Mouse (Mus musculus): ENCODE measurements around the gene Ap5b1. TPM values are rescaled to one million over a fixed set of nuclear protein-coding genes. Genes with fewer than 3 reads are reported as not detected.

Ap5b1 gene
- polyA plus RNA-seq, 1 experiment from 2014 or later = 2.6 TPM

GRCm38 (mm10) chr19:5544031-5544430 is 23.8 kb upstream of the Ap5b1 start:
- H3K9ac ChIP-seq (replicated peaks; ENCODE audit: low read depth, low read length) = no peak overlapping the region
- no peak for ATAC-seq (ENCODE audit: low read depth)
- no peaks in the 10 kb centered on the region for H3K27me3 ChIP-seq (ENCODE audit: control insufficient read depth, insufficient read depth, low read length)
- no peak overlapping the region for H3K4me3 ChIP-seq (ENCODE audit: low read depth, low read length)
- no peaks in the 10 kb centered on the region for H3K36me3 ChIP-seq (ENCODE audit: control insufficient read depth, insufficient read depth, low read length)
- H3K9me3 ChIP-seq (ENCODE audit: control insufficient read depth, low read length) = no peaks in the 10 kb centered on the region
- no peaks in the 10 kb centered on the region for H3K4me1 ChIP-seq (ENCODE audit: control insufficient read depth, insufficient read depth, low read length)
- no peak overlapping the region for H3K4me2 ChIP-seq (ENCODE audit: low read depth, low read length)
- 53% methylated on average over 11 of the region's 11 CpGs for WGBS
- no peak overlapping the region for H3K27ac ChIP-seq (ENCODE audit: low read depth, low read length)

DNA sequence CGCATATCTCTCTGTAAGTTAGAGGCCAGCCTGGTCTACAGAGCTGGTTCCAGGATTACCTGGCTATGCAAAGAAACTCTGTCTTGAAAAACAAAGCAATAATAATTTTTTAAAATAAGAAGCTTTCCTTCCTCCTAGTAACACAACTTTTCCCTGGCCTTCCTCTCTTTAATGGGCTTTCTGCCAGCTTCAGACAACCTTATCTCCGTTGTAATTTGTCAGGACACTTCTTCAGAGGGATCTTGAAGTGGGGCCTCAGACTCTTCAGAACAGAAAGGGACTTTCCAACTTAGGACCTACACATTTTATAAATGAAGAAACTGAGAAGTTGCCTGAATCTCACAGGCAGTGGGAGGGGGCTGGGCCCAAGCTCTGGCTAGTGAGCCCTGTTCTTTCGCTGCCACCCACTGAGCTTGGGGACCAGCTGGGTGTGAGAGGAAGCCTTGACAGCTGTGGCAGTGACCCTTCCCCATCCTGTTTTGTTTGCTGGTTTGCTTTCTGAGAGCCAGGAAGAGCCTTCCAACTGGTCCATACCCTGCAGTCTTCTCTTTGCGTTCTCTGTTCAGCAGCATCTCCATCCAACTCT is 20.3 kb upstream of the Ap5b1 start:
- ATAC-seq (ENCODE audit: low read depth) = no peak
- no peak overlapping the region for H3K27ac ChIP-seq (ENCODE audit: low read depth, low read length)
- no peak overlapping the region for H3K4me3 ChIP-seq (ENCODE audit: low read depth, low read length)
- no peak overlapping the region for H3K4me2 ChIP-seq (ENCODE audit: low read depth, low read length)
- WGBS = 82% methylated on average over 4 of the region's 4 CpGs
- no peaks in the 10 kb centered on the region for H3K36me3 ChIP-seq (ENCODE audit: control insufficient read depth, insufficient read depth, low read length)
- H3K4me1 ChIP-seq (ENCODE audit: control insufficient read depth, insufficient read depth, low read length) = no peaks in the 10 kb centered on the region
- H3K9ac ChIP-seq (replicated peaks; ENCODE audit: low read depth, low read length) = no peak overlapping the region
- no peaks in the 10 kb centered on the region for H3K9me3 ChIP-seq (ENCODE audit: control insufficient read depth, low read length)
- H3K27me3 ChIP-seq (ENCODE audit: control insufficient read depth, insufficient read depth, low read length) = no peaks in the 10 kb centered on the region

GRCm38 (mm10) chr19:5553802-5554201 is 14.0 kb upstream of the Ap5b1 start:
- H3K36me3 ChIP-seq (ENCODE audit: control insufficient read depth, insufficient read depth, low read length) = no peaks in the 10 kb centered on the region
- no peaks in the 10 kb centered on the region for H3K9me3 ChIP-seq (ENCODE audit: control insufficient read depth, low read length)
- H3K4me2 ChIP-seq (ENCODE audit: low read depth, low read length) = no peak overlapping the region
- H3K9ac ChIP-seq (replicated peaks; ENCODE audit: low read depth, low read length) = no peak overlapping the region
- no peak for ATAC-seq (ENCODE audit: low read depth)
- 52% methylated on average over 8 of the region's 8 CpGs for WGBS
- no peak overlapping the region for H3K4me3 ChIP-seq (ENCODE audit: low read depth, low read length)
- no peak overlapping the region for H3K27ac ChIP-seq (ENCODE audit: low read depth, low read length)
- H3K4me1 ChIP-seq (ENCODE audit: control insufficient read depth, insufficient read depth, low read length) = no peaks in the 10 kb centered on the region
- peaks cover 19% of the 10 kb centered on the region for H3K27me3 ChIP-seq (ENCODE audit: control insufficient read depth, insufficient read depth, low read length)

DNA sequence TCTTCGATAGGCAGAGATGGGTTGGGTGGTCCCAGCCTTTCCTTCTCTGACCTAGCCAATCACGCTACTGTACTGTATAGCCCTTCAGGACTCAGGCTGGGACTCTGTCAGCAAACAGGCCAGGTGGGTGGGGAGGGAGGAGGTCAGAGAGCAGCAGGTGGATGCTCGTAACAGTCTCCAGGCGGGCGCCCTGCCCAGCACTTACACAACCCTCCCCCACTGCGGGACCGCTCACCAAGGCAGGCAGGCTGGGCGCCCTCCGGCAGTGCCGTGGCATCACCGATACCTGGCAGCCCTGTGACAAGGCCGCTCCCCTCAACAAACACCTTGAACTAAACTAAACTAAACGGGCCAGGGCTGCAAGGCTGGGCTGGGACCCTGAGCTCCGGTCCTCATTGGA is 13.6 kb upstream of the Ap5b1 start:
- H3K9ac ChIP-seq (replicated peaks; ENCODE audit: low read depth, low read length) = no peak overlapping the region
- ATAC-seq (ENCODE audit: low read depth) = no peak
- H3K4me3 ChIP-seq (ENCODE audit: low read depth, low read length) = no peak overlapping the region
- H3K4me1 ChIP-seq (ENCODE audit: control insufficient read depth, insufficient read depth, low read length) = no peaks in the 10 kb centered on the region
- no peaks in the 10 kb centered on the region for H3K9me3 ChIP-seq (ENCODE audit: control insufficient read depth, low read length)
- no peak overlapping the region for H3K4me2 ChIP-seq (ENCODE audit: low read depth, low read length)
- peaks cover 23% of the 10 kb centered on the region for H3K27me3 ChIP-seq (ENCODE audit: control insufficient read depth, insufficient read depth, low read length)
- H3K27ac ChIP-seq (ENCODE audit: low read depth, low read length) = no peak overlapping the region
- H3K36me3 ChIP-seq (ENCODE audit: control insufficient read depth, insufficient read depth, low read length) = no peaks in the 10 kb centered on the region
- whole genome bisulfite sequencing = 81% methylated on average over 14 of the region's 14 CpGs

DNA sequence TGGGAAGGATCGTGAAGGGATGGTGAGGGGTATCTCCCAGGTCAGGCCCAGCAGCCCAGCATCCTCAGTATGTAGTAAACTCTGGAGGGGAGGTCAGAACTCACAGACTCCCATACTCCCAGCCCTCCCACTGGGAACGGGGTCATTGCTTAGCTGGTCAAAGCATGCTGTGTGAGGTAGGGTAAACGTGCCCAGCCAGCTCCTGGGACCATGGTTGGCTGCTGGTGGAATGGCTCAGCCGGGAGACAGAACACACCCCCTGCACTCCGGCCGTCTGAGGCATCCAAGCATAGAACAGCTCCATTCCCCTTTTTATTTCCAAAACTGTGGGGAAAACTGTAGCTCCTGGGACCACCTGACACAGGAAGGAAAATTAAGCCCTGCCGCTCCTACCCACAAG is 9.7 kb upstream of the Ap5b1 start:
- Histone ChIP-seq H3K9me3 (ENCODE audit: control insufficient read depth, low read length) (no peaks in the 10 kb centered on the region), H3K4me1 (ENCODE audit: control insufficient read depth, insufficient read depth, low read length) (peaks cover 12% of the 10 kb centered on the region), H3K4me2 (ENCODE audit: low read depth, low read length) (no peak overlapping the region), H3K4me3 (ENCODE audit: low read depth, low read length) (no peak overlapping the region), H3K9ac (replicated peaks; ENCODE audit: low read depth, low read length) (no peak overlapping the region), H3K36me3 (ENCODE audit: control insufficient read depth, insufficient read depth, low read length) (no peaks in the 10 kb centered on the region), H3K27me3 (ENCODE audit: control insufficient read depth, insufficient read depth, low read length) (peaks cover 59% of the 10 kb centered on the region), H3K27ac (ENCODE audit: low read depth, low read length) (no peak overlapping the region)
- WGBS = 42% methylated on average over 7 of the region's 7 CpGs
- ATAC-seq (ENCODE audit: low read depth) = no peak

DNA sequence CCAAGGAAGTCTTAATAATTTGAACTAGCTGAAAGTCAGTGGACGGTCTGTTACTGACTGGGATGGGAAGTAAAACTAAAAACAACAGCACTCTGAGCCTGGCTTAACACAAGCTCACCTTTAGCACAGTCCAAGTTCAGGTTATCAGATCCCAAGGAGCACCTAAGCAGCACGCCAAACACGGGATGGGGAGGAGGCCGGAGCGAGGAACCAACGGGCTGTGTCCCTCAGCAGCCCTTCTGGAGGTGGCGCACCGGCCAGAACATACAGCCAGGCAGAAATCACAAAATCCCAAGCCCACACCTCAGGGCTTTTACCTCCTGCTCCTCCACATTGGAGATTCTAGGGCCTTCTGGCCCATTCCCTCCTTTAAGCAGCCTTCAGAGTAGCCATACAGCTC is 9.1 kb upstream of the Ap5b1 start:
- no peak overlapping the region for H3K9ac ChIP-seq (replicated peaks; ENCODE audit: low read depth, low read length)
- H3K4me1 ChIP-seq (ENCODE audit: control insufficient read depth, insufficient read depth, low read length) = peaks cover 12% of the 10 kb centered on the region
- no peak overlapping the region for H3K4me2 ChIP-seq (ENCODE audit: low read depth, low read length)
- no peak overlapping the region for H3K27ac ChIP-seq (ENCODE audit: low read depth, low read length)
- H3K36me3 ChIP-seq (ENCODE audit: control insufficient read depth, insufficient read depth, low read length) = no peaks in the 10 kb centered on the region
- ATAC-seq (ENCODE audit: low read depth) = no peak
- peaks cover 59% of the 10 kb centered on the region for H3K27me3 ChIP-seq (ENCODE audit: control insufficient read depth, insufficient read depth, low read length)
- no peaks in the 10 kb centered on the region for H3K9me3 ChIP-seq (ENCODE audit: control insufficient read depth, low read length)
- no peak overlapping the region for H3K4me3 ChIP-seq (ENCODE audit: low read depth, low read length)
- 55% methylated on average over 8 of the region's 8 CpGs for WGBS

DNA sequence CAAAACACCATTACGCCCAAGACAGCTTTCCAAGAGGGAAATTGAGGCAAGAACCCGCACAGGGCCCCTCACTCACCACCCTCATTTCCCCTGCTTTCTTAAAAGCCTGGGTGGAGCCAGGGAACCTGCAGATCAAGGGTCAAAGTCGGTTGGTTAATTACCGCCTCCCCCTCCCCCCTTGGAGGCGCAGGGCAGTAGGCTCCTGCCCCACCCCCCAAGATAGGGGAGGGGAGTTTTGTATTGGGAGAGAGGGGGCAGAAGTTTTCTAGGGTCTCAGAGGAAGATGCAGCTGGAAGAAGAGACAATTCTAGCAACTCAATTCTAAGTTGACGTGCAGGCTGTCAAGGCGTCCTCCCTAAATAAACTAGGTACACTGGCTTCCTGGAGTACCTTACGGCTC is 8.6 kb upstream of the Ap5b1 start:
- ATAC-seq (ENCODE audit: low read depth) = no peak
- H3K36me3 ChIP-seq (ENCODE audit: control insufficient read depth, insufficient read depth, low read length) = no peaks in the 10 kb centered on the region
- H3K9ac ChIP-seq (replicated peaks; ENCODE audit: low read depth, low read length) = no peak overlapping the region
- peaks cover 59% of the 10 kb centered on the region for H3K27me3 ChIP-seq (ENCODE audit: control insufficient read depth, insufficient read depth, low read length)
- H3K4me2 ChIP-seq (ENCODE audit: low read depth, low read length) = no peak overlapping the region
- H3K4me3 ChIP-seq (ENCODE audit: low read depth, low read length) = no peak overlapping the region
- 9% methylated on average over 8 of the region's 8 CpGs for WGBS
- no peaks in the 10 kb centered on the region for H3K9me3 ChIP-seq (ENCODE audit: control insufficient read depth, low read length)
- H3K27ac ChIP-seq (ENCODE audit: low read depth, low read length) = no peak overlapping the region
- H3K4me1 ChIP-seq (ENCODE audit: control insufficient read depth, insufficient read depth, low read length) = peaks cover 12% of the 10 kb centered on the region

GRCm38 (mm10) chr19:5559631-5560456 is 8.0 kb upstream of the Ap5b1 start:
- 0 out of 2 replicates have a peak overlapping the region, but pooled peaks have one; percentile 25 for H3K9ac ChIP-seq (replicated peaks; ENCODE audit: low read depth, low read length)
- no peak for ATAC-seq (ENCODE audit: low read depth)
- H3K4me3 ChIP-seq (ENCODE audit: low read depth, low read length) = peak overlapping the region; percentile 27
- H3K27ac ChIP-seq (ENCODE audit: low read depth, low read length) = no peak overlapping the region
- no peaks in the 10 kb centered on the region for H3K9me3 ChIP-seq (ENCODE audit: control insufficient read depth, low read length)
- peaks cover 59% of the 10 kb centered on the region for H3K27me3 ChIP-seq (ENCODE audit: control insufficient read depth, insufficient read depth, low read length)
- under 1% methylated on average over 69 of the region's 69 CpGs for WGBS
- H3K36me3 ChIP-seq (ENCODE audit: control insufficient read depth, insufficient read depth, low read length) = no peaks in the 10 kb centered on the region
- H3K4me2 ChIP-seq (ENCODE audit: low read depth, low read length) = peak overlapping the region; percentile 50
- peaks cover 12% of the 10 kb centered on the region for H3K4me1 ChIP-seq (ENCODE audit: control insufficient read depth, insufficient read depth, low read length)

DNA sequence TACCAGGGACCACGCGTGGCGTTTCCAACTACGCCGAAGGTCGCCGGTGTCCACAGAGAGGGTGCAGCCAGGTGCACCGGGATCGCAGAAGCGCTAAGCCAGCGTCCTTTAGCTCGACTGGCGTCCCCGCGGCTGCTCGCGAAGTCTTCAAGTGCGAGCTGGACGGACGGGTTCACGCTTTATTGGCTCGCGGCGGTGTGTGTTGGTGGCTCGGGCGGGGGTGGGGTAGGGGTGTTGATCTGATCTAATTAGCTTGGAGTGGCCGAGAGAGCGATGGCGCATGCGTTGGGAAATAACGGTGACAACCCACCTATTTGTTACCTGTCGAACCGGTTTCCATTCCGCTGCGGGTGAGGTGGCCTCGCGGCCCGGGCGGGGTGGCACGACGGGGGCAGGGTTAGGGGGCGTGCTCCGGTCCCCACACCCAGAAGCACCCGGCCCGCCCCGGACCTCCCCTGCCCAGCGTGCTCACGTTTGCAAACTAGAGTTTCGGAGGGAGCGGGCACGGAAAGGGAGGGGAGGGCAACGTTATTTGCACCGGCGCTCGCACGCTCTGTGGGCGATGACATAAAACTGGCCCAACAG is 7.3 kb upstream of the Ap5b1 start, which contains the start of gene Ovol1:
Ovol1 (minus strand) TSS at position 190 of the 585 bp plus-strand sequence.
- H3K9me3 ChIP-seq (ENCODE audit: control insufficient read depth, low read length) = no peaks in the 10 kb centered on the region
- H3K36me3 ChIP-seq (ENCODE audit: control insufficient read depth, insufficient read depth, low read length) = no peaks in the 10 kb centered on the region
- H3K27me3 ChIP-seq (ENCODE audit: control insufficient read depth, insufficient read depth, low read length) = peaks cover 59% of the 10 kb centered on the region
- H3K4me1 ChIP-seq (ENCODE audit: control insufficient read depth, insufficient read depth, low read length) = peaks cover 12% of the 10 kb centered on the region
- peak within 1 kb of the TSS; percentile 50 for H3K4me2 ChIP-seq (ENCODE audit: low read depth, low read length)
- no peak for ATAC-seq (ENCODE audit: low read depth)
- WGBS = under 1% methylated on average over 56 of the region's 57 CpGs
- 0 out of 2 replicates have a peak within 1 kb of the TSS, but pooled peaks have one; percentile 25 for H3K9ac ChIP-seq (replicated peaks; ENCODE audit: low read depth, low read length)
- peak within 1 kb of the TSS; percentile 27 for H3K4me3 ChIP-seq (ENCODE audit: low read depth, low read length)
- no peak within 1 kb of the TSS for H3K27ac ChIP-seq (ENCODE audit: low read depth, low read length)

All from neural tube, embryonic 14.5 days (tissue).